In the genomic region with DNA sequence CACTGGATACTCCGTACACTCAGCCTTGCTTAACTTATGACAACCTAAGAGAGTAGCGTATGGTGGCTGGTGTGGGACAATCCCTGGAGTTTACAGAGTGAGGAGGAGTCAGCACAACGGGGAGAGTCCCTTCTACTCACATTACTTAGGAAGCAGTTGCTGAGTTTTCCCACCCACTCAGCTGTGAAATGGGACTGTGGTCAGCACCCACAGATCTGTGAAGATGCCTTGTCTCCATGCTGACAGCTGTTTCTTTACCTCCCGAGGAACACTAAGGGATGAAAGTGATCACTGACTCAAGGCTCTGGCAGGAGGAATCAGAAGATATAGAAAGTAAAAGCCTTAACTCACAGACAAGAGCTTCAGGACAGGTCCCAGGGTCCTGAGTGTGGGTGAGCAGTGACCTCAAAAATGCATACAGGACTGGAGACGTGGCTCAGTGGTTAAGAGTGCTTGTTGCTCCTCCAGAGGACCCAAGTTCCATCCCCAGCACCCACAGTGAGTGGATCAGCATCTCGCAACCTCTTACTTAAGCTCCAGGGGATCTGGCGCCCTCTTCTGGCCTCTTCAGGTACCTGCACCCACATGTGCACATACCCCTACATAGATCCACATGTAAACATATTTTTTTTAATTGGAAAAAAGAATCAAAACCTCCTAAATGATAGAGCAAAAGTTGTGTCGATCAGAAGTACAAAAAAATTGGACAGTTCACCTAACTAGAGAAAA, we compare ENCODE assay signal across 32 mouse cellular contexts.
A peak's percentile ranks its signal among the peaks of the same experiment; 100 is the strongest.
DNase-seq lines count a peak whose midpoint lies in the region; ATAC-seq and TF ChIP-seq lines count a peak whose summit lies in the region.
"Had no signal": no experiment of that assay in that cellular context is flagged by ENCODE, and none has a peak within 500 bp of the region (broad histone marks: within the 10 kb centered on the region; RNA-seq: fewer than 3 reads in every experiment).

No protein-coding gene starts in this region.

- TF ChIP-seq CTCF in heart, adult 2 months (IDR thresholded peaks at IDR 0.05): peak; percentile 28
- peak; percentile 26 for TF ChIP-seq CTCF in liver, postnatal 0 days (IDR thresholded peaks at IDR 0.05; ENCODE audit: low read depth)

- no peak overlapping the region for H3K4me2 ChIP-seq in liver, postnatal 0 days (ENCODE audit: low read depth, low read length)
- H3K4me2 ChIP-seq in liver, embryonic 12.5 days: no peak overlapping the region
- H3K4me2 ChIP-seq in myocyte (ENCODE audit: low read depth): no peak overlapping the region
- H3K4me2 ChIP-seq: embryonic facial prominence, embryonic 15.5 days; heart, embryonic 15.5 days; hindbrain, embryonic 15.5 days; kidney, embryonic 15.5 days; midbrain, embryonic 13.5 days; neural tube, embryonic 13.5 days had no signal

- no peak for ATAC-seq in liver, postnatal 0 days
- ATAC-seq in liver, embryonic 12.5 days: no peak
- ATAC-seq: forebrain, embryonic 14.5 days; intestine, embryonic 16.5 days; midbrain, embryonic 13.5 days had no signal

- no peaks in the 10 kb centered on the region for H3K79me2 ChIP-seq in heart, adult 2 months (replicated peaks; ENCODE audit: control insufficient read depth, insufficient read depth, low read length)
- H3K79me2 ChIP-seq in myocyte (ENCODE audit: control insufficient read depth, insufficient read depth): no peaks in the 10 kb centered on the region

- no peaks in the 10 kb centered on the region for H3K9me3 ChIP-seq in liver, postnatal 0 days (ENCODE audit: low read length)
- peaks cover 10% of the 10 kb centered on the region for H3K9me3 ChIP-seq in liver, embryonic 12.5 days (replicated peaks)
- H3K9me3 ChIP-seq: embryonic facial prominence, embryonic 15.5 days; heart, embryonic 15.5 days; hindbrain, embryonic 15.5 days; kidney, embryonic 15.5 days had no signal

- no peak overlapping the region for H3K9ac ChIP-seq in heart, adult 2 months (ENCODE audit: low read depth, low read length)
- H3K9ac ChIP-seq in liver, postnatal 0 days (replicated peaks): no peak overlapping the region
- no peak overlapping the region for H3K9ac ChIP-seq in liver, embryonic 12.5 days
- H3K9ac ChIP-seq: embryonic facial prominence, embryonic 15.5 days; heart, embryonic 15.5 days; hindbrain, embryonic 15.5 days; kidney, embryonic 15.5 days; midbrain, embryonic 13.5 days; neural tube, embryonic 13.5 days had no signal

- DNase-seq in heart, adult 2 months: no peak
- no peak for DNase-seq in heart, postnatal 36 days
- no peak for DNase-seq in liver, postnatal 0 days
- peak; percentile 42 for DNase-seq in ES-CJ7 (ENCODE audit: low read depth, low spot score)
- no peak for DNase-seq in adrenal gland, postnatal 25 days
- DNase-seq in embryo, embryonic 10 days (ENCODE audit: low spot score): no peak
- DNase-seq: adrenal gland, postnatal 10 days; cerebellum, adult 8-10 months; cerebellum, postnatal 36 days; gastrocnemius, postnatal 14 days; heart, postnatal 4 days; kidney, postnatal 4 days; liver; lung, adult 2 months; lung, postnatal 36 days; retina, postnatal 1 day; right cerebral cortex, postnatal 25 days; thymus, adult 2 months; thymus, postnatal 4 days had no signal

- 79% methylated on average over 8 of the region's 8 CpGs for WGBS in heart, adult 2 months
- WGBS in liver, postnatal 0 days (ENCODE audit: insufficient replicate concordance): 71% methylated on average over 8 of the region's 8 CpGs
- 60% methylated on average over 8 of the region's 8 CpGs for WGBS in liver, embryonic 12.5 days (ENCODE audit: insufficient replicate concordance)

- intact Hi-C loops in heart, adult 2 months (cut with DNase I): no loop called here
- intact Hi-C loops in heart, postnatal 36 days (cut with DNase I): no loop called here

- H3K27me3 ChIP-seq in heart, adult 2 months (ENCODE audit: control insufficient read depth, insufficient read depth, low read length): no peaks in the 10 kb centered on the region
- no peaks in the 10 kb centered on the region for H3K27me3 ChIP-seq in liver, postnatal 0 days (ENCODE audit: insufficient read depth, low read length)
- no peaks in the 10 kb centered on the region for H3K27me3 ChIP-seq in liver, embryonic 12.5 days (replicated peaks)
- no peaks in the 10 kb centered on the region for H3K27me3 ChIP-seq in myocyte (ENCODE audit: control insufficient read depth, insufficient read depth, insufficient read length)
- H3K27me3 ChIP-seq: CH12.LX; embryonic facial prominence, embryonic 15.5 days; heart, embryonic 15.5 days; hindbrain, embryonic 15.5 days; kidney, embryonic 15.5 days; megakaryocyte, embryonic 14.5 days; midbrain, embryonic 13.5 days; neural tube, embryonic 13.5 days had no signal

- H3ac ChIP-seq in myocyte (ENCODE audit: control insufficient read depth, insufficient read length): no peak overlapping the region

- no peak overlapping the region for H3K4me3 ChIP-seq in heart, adult 2 months
- H3K4me3 ChIP-seq in liver, postnatal 0 days (ENCODE audit: low read depth, low read length): no peak overlapping the region
- H3K4me3 ChIP-seq in liver, embryonic 12.5 days: no peak overlapping the region
- H3K4me3 ChIP-seq in myocyte: no peak overlapping the region
- H3K4me3 ChIP-seq: embryonic facial prominence, embryonic 15.5 days; heart, embryonic 15.5 days; hindbrain, embryonic 15.5 days; kidney, embryonic 15.5 days; limb, embryonic 10.5 days; midbrain, embryonic 13.5 days; neural tube, embryonic 13.5 days had no signal

- TF ChIP-seq EP300 in heart, adult 2 months (IDR thresholded peaks at IDR 0.05; ENCODE audit: insufficient read depth, low read depth, low read length): no peak
- TF ChIP-seq EP300 in liver, postnatal 0 days (IDR thresholded peaks at IDR 0.05; ENCODE audit: low read depth): no peak

- no peak for TF ChIP-seq POLR2A in heart, adult 2 months (IDR thresholded peaks at IDR 0.05; ENCODE audit: insufficient read depth, low read depth, low read length)
- no peak for TF ChIP-seq POLR2A in myocyte (IDR thresholded peaks at IDR 0.05; ENCODE audit: insufficient read length, low read depth)

- H3K27ac ChIP-seq in heart, adult 2 months: no peak overlapping the region
- no peak overlapping the region for H3K27ac ChIP-seq in liver, postnatal 0 days (ENCODE audit: low read depth)
- no peak overlapping the region for H3K27ac ChIP-seq in liver, embryonic 12.5 days
- H3K27ac ChIP-seq: embryonic facial prominence, embryonic 15.5 days; heart, embryonic 15.5 days; hindbrain, embryonic 15.5 days; kidney, embryonic 15.5 days; limb, embryonic 10.5 days; midbrain, embryonic 13.5 days; neural tube, embryonic 13.5 days had no signal

- H3K4me1 ChIP-seq in heart, adult 2 months (ENCODE audit: control insufficient read depth, insufficient read depth, low read length): no peaks in the 10 kb centered on the region
- H3K4me1 ChIP-seq in liver, postnatal 0 days (ENCODE audit: insufficient read depth): no peaks in the 10 kb centered on the region
- no peaks in the 10 kb centered on the region for H3K4me1 ChIP-seq in liver, embryonic 12.5 days
- H3K4me1 ChIP-seq: embryonic facial prominence, embryonic 15.5 days; hindbrain, embryonic 15.5 days; kidney, embryonic 15.5 days; limb, embryonic 10.5 days; megakaryocyte, embryonic 14.5 days; midbrain, embryonic 13.5 days; neural tube, embryonic 13.5 days had no signal

- no peaks in the 10 kb centered on the region for H3K36me3 ChIP-seq in heart, adult 2 months (ENCODE audit: control insufficient read depth, insufficient read depth, low read length)
- no peaks in the 10 kb centered on the region for H3K36me3 ChIP-seq in liver, postnatal 0 days (replicated peaks; ENCODE audit: insufficient read depth, low read length)
- H3K36me3 ChIP-seq in liver, embryonic 12.5 days: no peaks in the 10 kb centered on the region
- H3K36me3 ChIP-seq in myocyte (ENCODE audit: control insufficient read depth, insufficient read depth): no peaks in the 10 kb centered on the region
- H3K36me3 ChIP-seq: embryonic facial prominence, embryonic 15.5 days; heart, embryonic 15.5 days; hindbrain, embryonic 15.5 days; kidney, embryonic 15.5 days; limb, embryonic 10.5 days; midbrain, embryonic 13.5 days; neural tube, embryonic 13.5 days had no signal

TF ChIP-seq in myocyte, 11 proteins besides CTCF, POLR2A, EP300 and RAD21:
- TF ChIP-seq E2F4 (IDR thresholded peaks at IDR 0.05; ENCODE audit: insufficient read depth) (no peak), MYOG (IDR thresholded peaks at IDR 0.05; ENCODE audit: control insufficient read depth in 1 of 3, insufficient read depth in 1 of 3, insufficient read length in 2 of 3, low read depth in 2 of 3) (peak in 1 of 3 experiments; percentile 73), MAX (IDR thresholded peaks at IDR 0.05; ENCODE audit: low read depth) (no peak), MYOD1 (IDR thresholded peaks at IDR 0.05; ENCODE audit: control insufficient read depth in 1 of 3, insufficient read length in 2 of 3, low read depth in 2 of 3) (peak in 2 of 3 experiments; percentile 68), TCF12 (IDR thresholded peaks at IDR 0.05; ENCODE audit: insufficient read depth, poor library complexity, severe bottlenecking) (no peak)
